Mouse (Mus musculus) thymus, adult 2 months (tissue): ENCODE data around the gene Gdpd3.

Experiments used
- CTCF ChIP-seq: fragments of 200-500 bp; IDR thresholded peaks from 2 replicates; pipeline ENCODE4 v1.5.1; 2012; ENCODE audit warnings: mild to moderate bottlenecking, control low read depth, low read length, moderate library complexity, borderline replicate concordance; ENCODE audit not compliant: control insufficient read depth, poor library complexity, insufficient read depth; ENCODE audit errors: extremely low read depth
- POLR2A ChIP-seq: fragments of 200-500 bp; IDR thresholded peaks from 2 replicates; pipeline ENCODE4 v1.6.1; 2012; ENCODE audit warnings: mild to moderate bottlenecking, low read length, control low read depth, moderate library complexity; ENCODE audit not compliant: control insufficient read depth, poor library complexity, insufficient read depth; ENCODE audit errors: extremely low read depth

DNA sequence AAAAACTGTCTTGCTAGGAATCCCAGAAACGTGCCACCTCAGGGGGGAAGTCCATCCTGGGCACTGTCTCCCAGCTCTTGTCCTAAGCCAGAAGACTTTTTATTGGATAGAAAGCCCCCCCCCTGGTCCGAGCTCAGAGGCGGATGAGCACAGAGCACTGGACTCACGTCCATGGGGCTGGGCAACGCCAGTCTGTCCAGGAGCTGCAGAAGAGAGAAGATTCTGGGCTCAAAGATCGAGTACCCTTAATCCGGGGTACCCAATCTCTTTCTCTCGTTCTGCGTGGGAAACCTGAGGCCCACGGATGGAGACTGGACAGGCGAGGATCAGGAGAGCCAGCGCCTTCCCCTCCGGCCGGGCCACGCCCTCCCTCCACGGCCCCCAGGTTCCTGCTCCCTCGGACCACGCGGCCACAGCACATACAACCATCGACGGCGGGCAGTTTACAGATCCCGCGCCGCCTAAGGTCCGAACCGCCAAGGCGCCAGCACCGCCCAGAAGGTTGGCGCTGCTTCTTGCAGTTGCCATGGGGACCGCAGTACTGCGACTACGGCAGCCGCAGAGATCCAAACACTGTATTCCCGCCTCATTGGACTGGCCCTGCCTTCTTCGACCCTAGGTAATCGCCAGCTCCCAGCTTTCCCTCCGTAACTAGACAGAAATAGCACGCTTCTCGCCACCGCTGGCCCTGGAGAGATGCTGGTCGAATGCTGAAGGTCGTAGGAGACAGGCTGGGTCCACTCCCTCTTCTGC lies 42.7 kb downstream of the Gdpd3 start:
- TF ChIP-seq CTCF (no peak), POLR2A (no peak)
